Mouse (Mus musculus) cerebellum, postnatal 4 days (tissue): Measurements from ENCODE around the gene Sept9.

Experiments used
- DNase-seq, 2 experiments: peaks; one replicate each; pipeline ENCODE4 v3.0.0; 2022; ENCODE audit warnings: low spot score in 2 of 2, mixed read lengths in 1 of 2

Sept9 gene

GRCm38 (mm10) chr11:117199282-117200175 lies at the start of gene Sept9:
Sept9 (plus strand) TSS chr11:117199661.
- no peak for DNase-seq

GRCm38 (mm10) chr11:117150467-117150966 lies 48.9 kb upstream of the Sept9 start:
- DNase-seq = no peak

GRCm38 (mm10) chr11:117151461-117151860 lies 48.0 kb upstream of the Sept9 start:
- DNase-seq = no peak

- DNase-seq = no peak
Observed at GRCm38 (mm10) chr11:117152541-117152940, 46.9 kb upstream of the Sept9 start.

GRCm38 (mm10) chr11:117153553-117153952 lies 45.9 kb upstream of the Sept9 start:
- DNase-seq = no peak

- no peak for DNase-seq
Observed at GRCm38 (mm10) chr11:117154088-117154815, 45.2 kb upstream of the Sept9 start.

- DNase-seq = peak in 1 of 2 experiments; percentile 47
Observed at GRCm38 (mm10) chr11:117156725-117157124, 42.7 kb upstream of the Sept9 start.

- DNase-seq = peak in 1 of 2 experiments; percentile 47
Observed at GRCm38 (mm10) chr11:117158343-117158742, 41.1 kb upstream of the Sept9 start.

GRCm38 (mm10) chr11:117159257-117159945 lies 40.1 kb upstream of the Sept9 start:
- DNase-seq = peak in 1 of 2 experiments; percentile 55

- no peak for DNase-seq
Observed at GRCm38 (mm10) chr11:117159946-117160307, 39.5 kb upstream of the Sept9 start.

GRCm38 (mm10) chr11:117160791-117161190 lies 38.7 kb upstream of the Sept9 start:
- DNase-seq = no peak

GRCm38 (mm10) chr11:117161574-117161973 lies 37.9 kb upstream of the Sept9 start:
- DNase-seq = no peak

GRCm38 (mm10) chr11:117163098-117163497 lies 36.4 kb upstream of the Sept9 start:
- DNase-seq = no peak

GRCm38 (mm10) chr11:117163771-117164170 lies 35.7 kb upstream of the Sept9 start:
- DNase-seq = no peak

- DNase-seq = no peak
Observed at GRCm38 (mm10) chr11:117168278-117169087, 31.0 kb upstream of the Sept9 start.

GRCm38 (mm10) chr11:117169088-117169635 lies 30.3 kb upstream of the Sept9 start:
- DNase-seq = no peak

GRCm38 (mm10) chr11:117169801-117170565 lies 29.5 kb upstream of the Sept9 start:
- no peak for DNase-seq

GRCm38 (mm10) chr11:117174098-117174892 lies 25.2 kb upstream of the Sept9 start:
- DNase-seq = no peak

- no peak for DNase-seq
Observed at GRCm38 (mm10) chr11:117174924-117175323, 24.5 kb upstream of the Sept9 start.
